Mouse (Mus musculus): ENCODE data around the gene Hoxb2. TPM values are rescaled to one million over a fixed set of nuclear protein-coding genes. Genes with fewer than 3 reads are reported as not detected.

Gene Hoxb2
- polyA plus RNA-seq, 1 experiment from 2014 or later, result 23.1 TPM

- ATAC-seq (ENCODE audit: insufficient number of reproducible peaks, insufficient read depth, low FRiP score, low read depth), result no peak
- H3K27me3 ChIP-seq (ENCODE audit: control insufficient read depth, insufficient read depth, low read length), result no peaks in the 10 kb centered on the region
- peak overlapping the region; percentile 70 for H3K4me3 ChIP-seq (ENCODE audit: low read depth, low read length)
- 8% methylated on average over 12 of the region's 12 CpGs for WGBS
- H3K27ac ChIP-seq (ENCODE audit: low read length), result peak overlapping the region; percentile 100
- H3K36me3 ChIP-seq (ENCODE audit: control insufficient read depth, insufficient read depth, low read length), result 0 out of 2 replicates have a peak, but pooled peaks cover 2% of the 10 kb centered on the region
- no peaks in the 10 kb centered on the region for H3K9me3 ChIP-seq (ENCODE audit: control insufficient read depth, low read depth, low read length)
- H3K4me1 ChIP-seq (ENCODE audit: control insufficient read depth, insufficient read depth, low read length), result peaks cover 40% of the 10 kb centered on the region
- peak overlapping the region; percentile 95 for H3K4me2 ChIP-seq (replicated peaks; ENCODE audit: low read depth, low read length)
- peak overlapping the region; percentile 96 for H3K9ac ChIP-seq (replicated peaks; ENCODE audit: low read depth, low read length)
Measured at GRCm38 (mm10) chr11:96326705-96327104, 23.6 kb upstream of the Hoxb2 start.

GRCm38 (mm10) chr11:96327122-96327521, 23.2 kb upstream of the Hoxb2 start:
- Histone ChIP-seq H3K9me3 (ENCODE audit: control insufficient read depth, low read depth, low read length) (no peaks in the 10 kb centered on the region), H3K27me3 (ENCODE audit: control insufficient read depth, insufficient read depth, low read length) (no peaks in the 10 kb centered on the region), H3K36me3 (ENCODE audit: control insufficient read depth, insufficient read depth, low read length) (0 out of 2 replicates have a peak, but pooled peaks cover 2% of the 10 kb centered on the region), H3K4me2 (replicated peaks; ENCODE audit: low read depth, low read length) (peak overlapping the region; percentile 95), H3K4me3 (ENCODE audit: low read depth, low read length) (peak overlapping the region; percentile 70), H3K9ac (replicated peaks; ENCODE audit: low read depth, low read length) (peak overlapping the region; percentile 96), H3K4me1 (ENCODE audit: control insufficient read depth, insufficient read depth, low read length) (peaks cover 44% of the 10 kb centered on the region), H3K27ac (ENCODE audit: low read length) (peak overlapping the region; percentile 100)
- ATAC-seq (ENCODE audit: insufficient number of reproducible peaks, insufficient read depth, low FRiP score, low read depth), result no peak
- WGBS, result 17% methylated on average over 7 of the region's 7 CpGs

GRCm38 (mm10) chr11:96327750-96328149, 22.6 kb upstream of the Hoxb2 start:
- 0 out of 2 replicates have a peak, but pooled peaks cover 2% of the 10 kb centered on the region for H3K36me3 ChIP-seq (ENCODE audit: control insufficient read depth, insufficient read depth, low read length)
- peak overlapping the region; percentile 70 for H3K4me3 ChIP-seq (ENCODE audit: low read depth, low read length)
- H3K9ac ChIP-seq (replicated peaks; ENCODE audit: low read depth, low read length), result peak overlapping the region; percentile 96; the same call in 1 of the 2 replicates
- WGBS, result 16% methylated on average over 5 of the region's 5 CpGs
- H3K27me3 ChIP-seq (ENCODE audit: control insufficient read depth, insufficient read depth, low read length), result no peaks in the 10 kb centered on the region
- peak overlapping the region; percentile 100 for H3K27ac ChIP-seq (ENCODE audit: low read length)
- peaks cover 40% of the 10 kb centered on the region for H3K4me1 ChIP-seq (ENCODE audit: control insufficient read depth, insufficient read depth, low read length)
- ATAC-seq (ENCODE audit: insufficient number of reproducible peaks, insufficient read depth, low FRiP score, low read depth), result no peak
- no peaks in the 10 kb centered on the region for H3K9me3 ChIP-seq (ENCODE audit: control insufficient read depth, low read depth, low read length)
- peak overlapping the region; percentile 95 for H3K4me2 ChIP-seq (replicated peaks; ENCODE audit: low read depth, low read length)

GRCm38 (mm10) chr11:96328605-96329004, 21.7 kb upstream of the Hoxb2 start:
- H3K36me3 ChIP-seq (ENCODE audit: control insufficient read depth, insufficient read depth, low read length), result 0 out of 2 replicates have a peak, but pooled peaks cover 2% of the 10 kb centered on the region
- peak overlapping the region; percentile 22 for H3K9ac ChIP-seq (replicated peaks; ENCODE audit: low read depth, low read length)

GRCm38 (mm10) chr11:96332105-96332504, 18.2 kb upstream of the Hoxb2 start:
- 10% methylated on average over 8 of the region's 8 CpGs for WGBS
- peak overlapping the region; percentile 91 for H3K9ac ChIP-seq (replicated peaks; ENCODE audit: low read depth, low read length)

More at GRCm38 (mm10) chr11:96328605-96329004, 21.7 kb upstream of the Hoxb2 start:
- H3K9me3 ChIP-seq (ENCODE audit: control insufficient read depth, low read depth, low read length), result no peaks in the 10 kb centered on the region
- H3K27ac ChIP-seq (ENCODE audit: low read length), result peak overlapping the region; percentile 100
- no peaks in the 10 kb centered on the region for H3K27me3 ChIP-seq (ENCODE audit: control insufficient read depth, insufficient read depth, low read length)
- peak overlapping the region; percentile 95 for H3K4me2 ChIP-seq (replicated peaks; ENCODE audit: low read depth, low read length)
- peak overlapping the region; percentile 70 for H3K4me3 ChIP-seq (ENCODE audit: low read depth, low read length)
- peaks cover 42% of the 10 kb centered on the region for H3K4me1 ChIP-seq (ENCODE audit: control insufficient read depth, insufficient read depth, low read length)
- ATAC-seq (ENCODE audit: insufficient number of reproducible peaks, insufficient read depth, low FRiP score, low read depth), result no peak
- 9% methylated on average over 8 of the region's 8 CpGs for WGBS

GRCm38 (mm10) chr11:96332618-96333032, 17.7 kb upstream of the Hoxb2 start:
- Histone ChIP-seq H3K4me2 (replicated peaks; ENCODE audit: low read depth, low read length) (peak overlapping the region; percentile 66), H3K27ac (ENCODE audit: low read length) (peak overlapping the region; percentile 100), H3K4me1 (ENCODE audit: control insufficient read depth, insufficient read depth, low read length) (peaks cover 70% of the 10 kb centered on the region), H3K9ac (replicated peaks; ENCODE audit: low read depth, low read length) (peak overlapping the region; percentile 91), H3K27me3 (ENCODE audit: control insufficient read depth, insufficient read depth, low read length) (no peaks in the 10 kb centered on the region), H3K36me3 (ENCODE audit: control insufficient read depth, insufficient read depth, low read length) (no peaks in the 10 kb centered on the region), H3K4me3 (ENCODE audit: low read depth, low read length) (peak overlapping the region; percentile 51), H3K9me3 (ENCODE audit: control insufficient read depth, low read depth, low read length) (no peaks in the 10 kb centered on the region)
- 9% methylated on average over 34 of the region's 35 CpGs for WGBS
- ATAC-seq (ENCODE audit: insufficient number of reproducible peaks, insufficient read depth, low FRiP score, low read depth), result peak; percentile 63; the same call in 1 of the 2 replicates

More at GRCm38 (mm10) chr11:96332105-96332504, 18.2 kb upstream of the Hoxb2 start:
- Histone ChIP-seq H3K27ac (ENCODE audit: low read length) (peak overlapping the region; percentile 100), H3K27me3 (ENCODE audit: control insufficient read depth, insufficient read depth, low read length) (no peaks in the 10 kb centered on the region), H3K4me1 (ENCODE audit: control insufficient read depth, insufficient read depth, low read length) (peaks cover 70% of the 10 kb centered on the region), H3K36me3 (ENCODE audit: control insufficient read depth, insufficient read depth, low read length) (0 out of 2 replicates have a peak, but pooled peaks cover 2% of the 10 kb centered on the region), H3K9me3 (ENCODE audit: control insufficient read depth, low read depth, low read length) (no peaks in the 10 kb centered on the region), H3K4me2 (replicated peaks; ENCODE audit: low read depth, low read length) (peak overlapping the region; percentile 66), H3K4me3 (ENCODE audit: low read depth, low read length) (peak overlapping the region; percentile 51)
- no peak for ATAC-seq (ENCODE audit: insufficient number of reproducible peaks, insufficient read depth, low FRiP score, low read depth)

GRCm38 (mm10) chr11:96333241-96334001, 16.9 kb upstream of the Hoxb2 start:
- Histone ChIP-seq H3K9me3 (ENCODE audit: control insufficient read depth, low read depth, low read length) (no peaks in the 10 kb centered on the region), H3K27me3 (ENCODE audit: control insufficient read depth, insufficient read depth, low read length) (no peaks in the 10 kb centered on the region), H3K9ac (replicated peaks; ENCODE audit: low read depth, low read length) (peak overlapping the region; percentile 91), H3K4me1 (ENCODE audit: control insufficient read depth, insufficient read depth, low read length) (peaks cover 74% of the 10 kb centered on the region), H3K4me2 (replicated peaks; ENCODE audit: low read depth, low read length) (peak overlapping the region; percentile 66), H3K27ac (ENCODE audit: low read length) (peak overlapping the region; percentile 100), H3K4me3 (ENCODE audit: low read depth, low read length) (peak overlapping the region; percentile 51), H3K36me3 (ENCODE audit: control insufficient read depth, insufficient read depth, low read length) (no peaks in the 10 kb centered on the region; the same call in 1 of the 2 replicates)
- ATAC-seq (ENCODE audit: insufficient number of reproducible peaks, insufficient read depth, low FRiP score, low read depth), result no peak; the same call in 1 of the 2 replicates
- WGBS, result 8% methylated on average over 17 of the region's 17 CpGs

GRCm38 (mm10) chr11:96334002-96334364, 16.3 kb upstream of the Hoxb2 start:
- ATAC-seq (ENCODE audit: insufficient number of reproducible peaks, insufficient read depth, low FRiP score, low read depth), result no peak
- no peaks in the 10 kb centered on the region for H3K9me3 ChIP-seq (ENCODE audit: control insufficient read depth, low read depth, low read length)
- peak overlapping the region; percentile 66 for H3K4me2 ChIP-seq (replicated peaks; ENCODE audit: low read depth, low read length)
- H3K4me3 ChIP-seq (ENCODE audit: low read depth, low read length), result peak overlapping the region; percentile 51
- peaks cover 77% of the 10 kb centered on the region for H3K4me1 ChIP-seq (ENCODE audit: control insufficient read depth, insufficient read depth, low read length)
- H3K27me3 ChIP-seq (ENCODE audit: control insufficient read depth, insufficient read depth, low read length), result no peaks in the 10 kb centered on the region
- peak overlapping the region; percentile 100 for H3K27ac ChIP-seq (ENCODE audit: low read length)
- H3K9ac ChIP-seq (replicated peaks; ENCODE audit: low read depth, low read length), result peak overlapping the region; percentile 91
- no peaks in the 10 kb centered on the region; the same call in 1 of the 2 replicates for H3K36me3 ChIP-seq (ENCODE audit: control insufficient read depth, insufficient read depth, low read length)
- 4% methylated on average over 2 of the region's 2 CpGs for WGBS
